ENCODE assay signal across 8 mouse cellular contexts in the genomic region with DNA sequence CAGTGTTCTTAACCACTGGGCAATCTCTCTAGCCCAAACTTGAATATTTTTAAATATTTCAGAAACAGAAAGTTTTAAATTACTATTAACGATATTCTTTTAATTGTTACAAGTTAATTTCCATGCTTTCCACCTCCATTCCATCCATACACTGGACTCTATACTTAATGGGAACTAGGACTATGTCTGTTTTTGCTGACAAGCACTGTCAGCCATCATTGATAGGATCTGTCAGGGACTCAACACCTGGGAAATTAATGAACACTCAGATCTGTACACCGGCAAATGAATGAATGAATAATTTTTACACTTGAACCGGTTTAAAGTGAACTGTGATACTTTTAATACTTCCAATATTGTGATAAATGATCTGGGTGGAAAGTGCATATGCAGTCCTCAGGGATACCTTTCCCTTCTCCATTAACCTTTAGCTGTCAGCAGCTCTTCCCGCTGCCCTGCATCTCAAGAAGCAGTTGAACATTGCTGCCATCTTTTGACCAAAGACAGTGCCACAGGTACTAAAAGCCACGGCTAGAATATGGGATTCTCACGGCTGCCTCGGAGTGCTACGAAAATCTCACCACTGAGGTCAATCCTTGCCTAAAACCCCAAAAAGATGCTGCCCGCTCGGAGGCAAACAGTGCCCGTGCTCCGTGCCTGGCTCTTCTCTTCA.
A peak's percentile ranks its signal among the peaks of the same experiment; 100 is the strongest.
DNase-seq lines count a peak whose midpoint lies in the region; ATAC-seq and TF ChIP-seq lines count a peak whose summit lies in the region.

No protein-coding gene starts in this region.

- peak; percentile 86 for TF ChIP-seq CTCF in intestine, postnatal 0 days (IDR thresholded peaks at IDR 0.05; ENCODE audit: low read depth)
- TF ChIP-seq CTCF in lung, embryonic 14.5 days (IDR thresholded peaks at IDR 0.05; ENCODE audit: low read depth) = peak; percentile 80

- H3K4me1 ChIP-seq in intestine, postnatal 0 days (replicated peaks; ENCODE audit: control insufficient read depth, insufficient read depth, low read length) = no peaks in the 10 kb centered on the region
- H3K4me1 ChIP-seq in intestine, embryonic 16.5 days (ENCODE audit: control insufficient read depth, insufficient read depth, low read length) = no peaks in the 10 kb centered on the region
- H3K4me1 ChIP-seq in hindbrain, embryonic 15.5 days (replicated peaks) = no peaks in the 10 kb centered on the region
- no peaks in the 10 kb centered on the region for H3K4me1 ChIP-seq in lung, embryonic 14.5 days (ENCODE audit: insufficient read depth)
- H3K4me1 ChIP-seq in stomach, embryonic 16.5 days (ENCODE audit: control insufficient read depth, insufficient read depth, low read length) = no peaks in the 10 kb centered on the region

- no peak overlapping the region for H3K27ac ChIP-seq in intestine, postnatal 0 days (ENCODE audit: low read depth, low read length)
- no peak overlapping the region for H3K27ac ChIP-seq in intestine, embryonic 16.5 days (ENCODE audit: low read length)
- H3K27ac ChIP-seq in hindbrain, embryonic 15.5 days (replicated peaks) = no peak overlapping the region
- H3K27ac ChIP-seq in lung, embryonic 14.5 days (ENCODE audit: low read depth) = no peak overlapping the region
- no peak overlapping the region for H3K27ac ChIP-seq in stomach, embryonic 16.5 days (ENCODE audit: low read length)

- peak; percentile 13 for DNase-seq in Muller cell, postnatal 12 days (ENCODE audit: inconsistent ontology term)
- DNase-seq in cerebellum, postnatal 25 days = peak; percentile 62 to 75
- DNase-seq in lung, embryonic 14.5 days = peak; percentile 81
- DNase-seq in c-Kit-positive CD71-positive TER-119-positive erythroid progenitor cells, embryonic 14.5 days (ENCODE audit: low spot score) = no peak

- 42% methylated on average over 12 of the region's 12 CpGs for WGBS in intestine, postnatal 0 days
- 43% methylated on average over 12 of the region's 12 CpGs for WGBS in intestine, embryonic 16.5 days
- 42% methylated on average over 12 of the region's 12 CpGs for WGBS in hindbrain, embryonic 15.5 days
- WGBS in lung, embryonic 14.5 days = 36% methylated on average over 12 of the region's 12 CpGs
- WGBS in stomach, embryonic 16.5 days = 38% methylated on average over 12 of the region's 12 CpGs

- no peak for ATAC-seq in intestine, postnatal 0 days
- ATAC-seq in intestine, embryonic 16.5 days = no peak
- ATAC-seq in hindbrain, embryonic 15.5 days (ENCODE audit: low FRiP score, low read depth) = peak; percentile 72; the same call in 1 of the 2 replicates
- ATAC-seq in lung, embryonic 14.5 days (ENCODE audit: insufficient read depth) = no peak
- no peak for ATAC-seq in stomach, embryonic 16.5 days (ENCODE audit: insufficient read depth, low FRiP score)

- no peak overlapping the region for H3K4me3 ChIP-seq in intestine, postnatal 0 days (ENCODE audit: low read depth, low read length)
- no peak overlapping the region for H3K4me3 ChIP-seq in intestine, embryonic 16.5 days (ENCODE audit: low read length)
- H3K4me3 ChIP-seq in hindbrain, embryonic 15.5 days = no peak overlapping the region
- H3K4me3 ChIP-seq in lung, embryonic 14.5 days (ENCODE audit: low read depth, low read length) = no peak overlapping the region
- H3K4me3 ChIP-seq in stomach, embryonic 16.5 days (replicated peaks; ENCODE audit: low read length) = no peak overlapping the region

- H3K36me3 ChIP-seq in intestine, postnatal 0 days (ENCODE audit: control insufficient read depth, insufficient read depth) = no peaks in the 10 kb centered on the region
- no peaks in the 10 kb centered on the region for H3K36me3 ChIP-seq in intestine, embryonic 16.5 days (ENCODE audit: control insufficient read depth, insufficient read depth, low read length)
- no peaks in the 10 kb centered on the region for H3K36me3 ChIP-seq in hindbrain, embryonic 15.5 days
- no peaks in the 10 kb centered on the region for H3K36me3 ChIP-seq in lung, embryonic 14.5 days (ENCODE audit: insufficient read depth)
- no peaks in the 10 kb centered on the region for H3K36me3 ChIP-seq in stomach, embryonic 16.5 days (ENCODE audit: control insufficient read depth, insufficient read depth, low read length)

- no peaks in the 10 kb centered on the region for H3K9me3 ChIP-seq in intestine, postnatal 0 days (ENCODE audit: control insufficient read depth)
- no peaks in the 10 kb centered on the region for H3K9me3 ChIP-seq in intestine, embryonic 16.5 days (ENCODE audit: control insufficient read depth, low read length)
- H3K9me3 ChIP-seq in hindbrain, embryonic 15.5 days = no peaks in the 10 kb centered on the region
- no peaks in the 10 kb centered on the region for H3K9me3 ChIP-seq in lung, embryonic 14.5 days (ENCODE audit: low read depth, low read length)
- no peaks in the 10 kb centered on the region for H3K9me3 ChIP-seq in stomach, embryonic 16.5 days (replicated peaks; ENCODE audit: control insufficient read depth, low read length)

- H3K9ac ChIP-seq in intestine, postnatal 0 days (ENCODE audit: low read depth, low read length) = no peak overlapping the region
- no peak overlapping the region for H3K9ac ChIP-seq in intestine, embryonic 16.5 days (ENCODE audit: low read depth, low read length)
- H3K9ac ChIP-seq in hindbrain, embryonic 15.5 days = no peak overlapping the region
- H3K9ac ChIP-seq in lung, embryonic 14.5 days = no peak overlapping the region
- H3K9ac ChIP-seq in stomach, embryonic 16.5 days (ENCODE audit: low read length) = 0 out of 2 replicates have a peak overlapping the region, but pooled peaks have one; percentile 28

- no peaks in the 10 kb centered on the region for H3K27me3 ChIP-seq in intestine, postnatal 0 days (replicated peaks; ENCODE audit: control insufficient read depth, insufficient read depth, low read length)
- H3K27me3 ChIP-seq in intestine, embryonic 16.5 days (replicated peaks; ENCODE audit: control insufficient read depth, insufficient read depth, low read length) = no peaks in the 10 kb centered on the region
- no peaks in the 10 kb centered on the region for H3K27me3 ChIP-seq in hindbrain, embryonic 15.5 days
- H3K27me3 ChIP-seq in lung, embryonic 14.5 days (ENCODE audit: insufficient read depth, low read length) = no peaks in the 10 kb centered on the region
- 0 out of 2 replicates have a peak, but pooled peaks cover 7% of the 10 kb centered on the region for H3K27me3 ChIP-seq in stomach, embryonic 16.5 days (ENCODE audit: control insufficient read depth, insufficient read depth, low read length)

- H3K4me2 ChIP-seq in intestine, postnatal 0 days (replicated peaks; ENCODE audit: low read depth) = no peak overlapping the region
- no peak overlapping the region for H3K4me2 ChIP-seq in intestine, embryonic 16.5 days (ENCODE audit: low read depth, low read length)
- no peak overlapping the region for H3K4me2 ChIP-seq in hindbrain, embryonic 15.5 days
- no peak overlapping the region for H3K4me2 ChIP-seq in lung, embryonic 14.5 days
- H3K4me2 ChIP-seq in stomach, embryonic 16.5 days (ENCODE audit: low read depth, low read length) = no peak overlapping the region
